Comparison of ENCODE assay signal across 17 mouse cellular contexts in genomic region chr13:9648716-9649115, GRCm38 (mm10).
"Had no signal": no experiment of that assay in that cellular context is flagged by ENCODE, and none has a peak within 500 bp of the region (broad histone marks: within the 10 kb centered on the region; RNA-seq: fewer than 3 reads in every experiment).

No protein-coding gene starts in this region.

- DNase-seq: liver, postnatal 0 days; lung, adult 2 months; lung, postnatal 14 days; lung, postnatal 36 days; retina, postnatal 1 day; right cerebral cortex, adult 18-20 months; right cerebral cortex, postnatal 25 days; right cerebral cortex, postnatal 4 days; spleen, adult 18-20 months; thymus, adult 18-20 months; thymus, postnatal 14 days; thymus, postnatal 36 days had no signal

- H3K4me1 ChIP-seq: lung, embryonic 15.5 days; midbrain, embryonic 13.5 days; midbrain, embryonic 15.5 days; neural tube, embryonic 12.5 days had no signal

- H3K4me3 ChIP-seq: lung, embryonic 15.5 days; midbrain, embryonic 13.5 days; midbrain, embryonic 15.5 days; neural tube, embryonic 12.5 days had no signal

- H3K36me3 ChIP-seq: lung, embryonic 15.5 days; midbrain, embryonic 15.5 days; neural tube, embryonic 12.5 days had no signal

- H3K27me3 ChIP-seq: lung, embryonic 15.5 days; midbrain, embryonic 13.5 days; midbrain, embryonic 15.5 days; neural tube, embryonic 12.5 days had no signal

- ATAC-seq: liver, postnatal 0 days; lung, postnatal 0 days; midbrain, embryonic 13.5 days; midbrain, embryonic 15.5 days had no signal

- H3K9me3 ChIP-seq: lung, embryonic 15.5 days; midbrain, embryonic 13.5 days; midbrain, embryonic 15.5 days; neural tube, embryonic 12.5 days had no signal
